Mouse (Mus musculus) lung, embryonic 16.5 days (tissue): Measurements from ENCODE around the gene Zc3h10. TPM values are rescaled to one million over a fixed set of nuclear protein-coding genes. Genes with fewer than 3 reads are reported as not detected.

Experiments used
- ATAC-seq: fragments of 200-750 bp; cut with Nextera tagmentation; 2 replicates; pipeline ENCODE4 v1.8.0; 2017; ENCODE audit warnings: low read depth, mild to moderate bottlenecking, moderate library complexity
- H3K27ac ChIP-seq: fragments of 300-500 bp; sonication (generic); 2 replicates; pipeline ENCODE4 v1.5.1; 2014; ENCODE audit warnings: mild to moderate bottlenecking, control low read depth, low read length
- H3K27me3 ChIP-seq: fragments of 300-500 bp; sonication (generic); 2 replicates; pipeline ENCODE4 v1.6.1; 2014; ENCODE audit warnings: low read depth, low read length, mixed read lengths; ENCODE audit not compliant: control insufficient read depth, insufficient read depth
- H3K36me3 ChIP-seq: fragments of 300-500 bp; sonication (generic); 2 replicates; pipeline ENCODE4 v1.6.1; 2014; ENCODE audit warnings: low read length; ENCODE audit not compliant: control insufficient read depth, insufficient read depth
- H3K4me1 ChIP-seq: fragments of 300-500 bp; sonication (generic); replicated peaks from 2 replicates; pipeline ENCODE4 v1.6.1; 2014; ENCODE audit warnings: low read length, mixed read lengths; ENCODE audit not compliant: control insufficient read depth, insufficient read depth
- H3K4me2 ChIP-seq: fragments of 300-500 bp; sonication (generic); 2 replicates; pipeline ENCODE4 v1.6.1; 2014; ENCODE audit warnings: low read depth, low read length, control low read depth
- H3K4me3 ChIP-seq: fragments of 300-500 bp; sonication (generic); 2 replicates; pipeline ENCODE4 v1.5.1; 2014; ENCODE audit warnings: mild to moderate bottlenecking, low read length, control low read depth
- H3K9ac ChIP-seq: fragments of 300-500 bp; sonication (generic); 2 replicates; pipeline ENCODE4 v1.6.1; 2014; ENCODE audit warnings: low read length, control low read depth
- H3K9me3 ChIP-seq: fragments of 300-500 bp; sonication (generic); 2 replicates; pipeline ENCODE4 v1.6.1; 2016; ENCODE audit warnings: low read length; ENCODE audit not compliant: control insufficient read depth
- WGBS: fragments of 180-500 bp; shearing (Covaris S2); extraction: QIAGEN DNeasy Blood & Tissue Kit; methylation state at CpG from one replicate; pipeline ENCODE4 v1.1.7; 2014; 5-methylcytosine and 5-hydroxymethylcytosine counted together
- polyA plus RNA-seq: library from polyadenylated mRNA; unstranded; fragments of >200 nt; fragmentation: Nextera tagmentation; extraction: Ambion mirVana; gene quantifications from 2 replicates; pipeline ENCODE4 v1.2.1, GENCODE M21; 2015

Gene Zc3h10
- polyA plus RNA-seq, 1 experiment from 2014 or later = 11.9 TPM

GRCm38 (mm10) chr10:128522351-128522750, 25.2 kb downstream of the Zc3h10 start:
- 0 out of 2 replicates have a peak, but pooled peaks cover 2% of the 10 kb centered on the region for H3K27me3 ChIP-seq
- H3K27ac ChIP-seq = no peak overlapping the region
- no peaks in the 10 kb centered on the region for H3K9me3 ChIP-seq
- peaks cover 4% of the 10 kb centered on the region; the same call in 1 of the 2 replicates for H3K36me3 ChIP-seq
- 69% methylated on average over 6 of the region's 6 CpGs for WGBS
- no peak overlapping the region for H3K4me3 ChIP-seq
- no peak for ATAC-seq
- H3K4me1 ChIP-seq = peaks cover 12% of the 10 kb centered on the region
- H3K4me2 ChIP-seq = no peak overlapping the region
- no peak overlapping the region for H3K9ac ChIP-seq

DNA sequence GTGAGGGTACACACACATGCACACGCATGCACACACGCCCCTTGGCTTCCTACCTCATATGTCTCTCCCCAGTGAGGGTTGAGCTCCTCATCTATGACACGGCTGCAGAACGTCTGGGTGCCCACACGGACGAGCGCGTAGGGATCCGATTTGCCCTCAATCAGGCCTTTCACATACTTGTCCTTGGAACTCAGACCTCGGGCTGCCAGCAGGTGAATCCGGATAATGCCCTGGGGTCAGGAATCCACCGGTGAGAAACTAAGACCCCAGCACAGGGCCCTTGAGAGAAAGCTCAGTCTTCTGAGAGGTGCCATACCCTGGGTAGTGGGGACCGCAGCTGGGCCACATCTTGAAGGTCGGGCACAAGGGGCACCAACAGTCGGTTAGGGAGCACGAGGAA, 27.0 kb downstream of the Zc3h10 start:
- Histone ChIP-seq H3K4me1 (peaks cover 10% of the 10 kb centered on the region), H3K4me2 (no peak overlapping the region), H3K27ac (no peak overlapping the region), H3K9me3 (no peaks in the 10 kb centered on the region), H3K36me3 (peaks cover 10% of the 10 kb centered on the region; the same call in 1 of the 2 replicates), H3K27me3 (peaks cover 2% of the 10 kb centered on the region; the same call in 1 of the 2 replicates), H3K4me3 (no peak overlapping the region), H3K9ac (no peak overlapping the region)
- 89% methylated on average over 16 of the region's 16 CpGs for WGBS
- ATAC-seq = no peak

DNA sequence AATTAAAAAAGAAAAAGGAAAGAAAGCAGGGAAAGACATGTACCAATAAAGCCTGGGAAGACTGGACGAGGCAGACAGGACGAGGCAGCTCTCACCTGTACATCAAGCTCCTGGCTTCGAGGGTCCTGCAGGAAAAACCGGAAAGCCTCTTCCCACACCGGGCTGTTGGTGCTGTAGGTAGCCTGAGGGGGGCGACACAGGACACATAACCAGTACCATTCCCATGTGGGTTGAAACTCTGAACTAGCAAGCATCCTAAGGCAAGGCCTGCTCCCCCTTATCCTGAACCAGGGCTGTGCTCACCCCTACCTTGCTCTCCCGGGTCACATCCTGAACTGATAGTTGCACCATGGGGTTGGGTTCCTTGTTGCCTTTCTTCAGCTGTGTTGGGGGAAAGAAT, 28.7 kb downstream of the Zc3h10 start:
- 72% methylated on average over 7 of the region's 7 CpGs for WGBS
- no peak overlapping the region for H3K4me2 ChIP-seq
- H3K9me3 ChIP-seq = no peaks in the 10 kb centered on the region
- no peak overlapping the region for H3K27ac ChIP-seq
- no peaks in the 10 kb centered on the region for H3K4me1 ChIP-seq
- no peak overlapping the region for H3K9ac ChIP-seq
- H3K36me3 ChIP-seq = peaks cover 14% of the 10 kb centered on the region
- H3K4me3 ChIP-seq = no peak overlapping the region
- no peaks in the 10 kb centered on the region; the same call in 1 of the 2 replicates for H3K27me3 ChIP-seq
- ATAC-seq = no peak

DNA sequence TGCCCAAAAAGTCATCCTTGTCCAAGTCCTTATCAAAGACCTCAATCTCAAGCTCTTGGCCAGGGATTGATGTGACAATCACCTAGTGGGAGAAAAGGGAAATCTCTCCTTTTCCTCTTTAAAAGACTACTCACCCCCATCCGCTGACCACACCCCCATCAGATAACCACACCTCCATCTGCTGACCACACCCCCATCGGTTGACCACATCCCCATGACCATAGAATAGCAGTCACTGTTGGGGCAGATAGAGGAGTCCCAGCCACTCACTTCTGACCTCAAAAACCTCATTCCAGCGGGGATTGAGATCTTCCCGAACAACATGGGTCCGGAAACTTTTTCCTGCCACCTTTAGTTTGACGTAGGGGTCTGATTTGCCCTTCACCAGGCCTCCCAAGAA, 30.9 kb downstream of the Zc3h10 start:
- Histone ChIP-seq H3K27ac (no peak overlapping the region), H3K36me3 (peaks cover 14% of the 10 kb centered on the region), H3K4me1 (no peaks in the 10 kb centered on the region), H3K9ac (no peak overlapping the region), H3K4me3 (no peak overlapping the region), H3K4me2 (no peak overlapping the region), H3K27me3 (no peaks in the 10 kb centered on the region; the same call in 1 of the 2 replicates), H3K9me3 (no peaks in the 10 kb centered on the region)
- peak; percentile 44; the same call in 1 of the 2 replicates for ATAC-seq
- 43% methylated on average over 6 of the region's 6 CpGs for WGBS

DNA sequence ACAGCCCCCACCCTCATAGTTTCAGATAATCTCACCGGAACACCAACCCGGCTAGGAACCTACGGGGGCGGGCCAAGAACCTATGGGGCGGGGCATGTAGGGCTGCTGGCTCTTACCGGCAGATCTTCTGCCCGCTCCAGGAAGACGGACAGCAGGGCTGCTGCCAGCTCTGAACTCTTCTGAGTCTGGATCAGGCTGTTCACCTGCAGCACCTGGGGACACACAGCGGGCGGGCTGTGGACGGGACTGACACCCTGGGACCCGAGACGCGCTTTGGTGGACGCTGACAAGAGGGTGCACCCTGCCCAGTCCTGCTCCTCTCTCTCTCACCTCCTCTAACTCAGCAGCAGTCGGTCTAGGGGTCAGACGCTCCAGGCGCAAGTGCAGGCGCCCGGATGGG, 31.5 kb downstream of the Zc3h10 start:
- Histone ChIP-seq H3K4me2 (no peak overlapping the region), H3K4me3 (no peak overlapping the region), H3K4me1 (no peaks in the 10 kb centered on the region), H3K9me3 (no peaks in the 10 kb centered on the region), H3K36me3 (peaks cover 19% of the 10 kb centered on the region), H3K27ac (no peak overlapping the region), H3K27me3 (no peaks in the 10 kb centered on the region; the same call in 1 of the 2 replicates), H3K9ac (no peak overlapping the region)
- peak; percentile 6; the same call in 1 of the 2 replicates for ATAC-seq
- WGBS = 43% methylated on average over 20 of the region's 20 CpGs

DNA sequence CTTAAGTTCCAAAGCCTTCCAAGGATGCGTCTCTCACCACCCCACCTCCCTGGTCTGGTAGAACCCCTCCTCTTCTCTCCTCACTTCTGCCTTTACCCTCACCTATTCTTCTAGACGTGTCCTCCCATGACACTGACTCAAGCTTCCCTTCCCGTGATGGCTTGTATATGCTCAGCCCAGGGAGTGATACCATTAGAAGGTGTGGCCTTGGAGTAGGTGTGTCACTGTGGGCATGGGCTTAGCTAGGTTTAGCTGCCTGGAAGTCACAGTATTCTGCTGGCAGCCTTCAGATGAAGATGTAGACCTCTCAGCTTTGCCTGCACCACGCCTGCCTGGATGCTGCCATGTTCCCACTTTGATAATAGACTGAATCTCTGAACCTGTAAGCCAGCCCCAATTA, 32.5 kb downstream of the Zc3h10 start:
- Histone ChIP-seq H3K27me3 (no peaks in the 10 kb centered on the region; the same call in 1 of the 2 replicates), H3K27ac (no peak overlapping the region), H3K9ac (no peak overlapping the region), H3K4me1 (0 out of 2 replicates have a peak, but pooled peaks cover 3% of the 10 kb centered on the region), H3K9me3 (no peaks in the 10 kb centered on the region), H3K4me3 (no peak overlapping the region), H3K36me3 (peaks cover 22% of the 10 kb centered on the region), H3K4me2 (no peak overlapping the region)
- no peak for ATAC-seq
- 81% methylated on average over 4 of the region's 4 CpGs for WGBS

GRCm38 (mm10) chr10:128511761-128512160, 35.8 kb downstream of the Zc3h10 start:
- no peaks in the 10 kb centered on the region for H3K27me3 ChIP-seq
- no peak overlapping the region for H3K9ac ChIP-seq
- ATAC-seq = no peak
- H3K27ac ChIP-seq = no peak overlapping the region
- peaks cover 20% of the 10 kb centered on the region for H3K36me3 ChIP-seq
- no peak overlapping the region for H3K4me2 ChIP-seq
- H3K4me3 ChIP-seq = no peak overlapping the region
- H3K4me1 ChIP-seq = peaks cover 5% of the 10 kb centered on the region; the same call in 1 of the 2 replicates
- WGBS = 82% methylated on average over 12 of the region's 12 CpGs
- H3K9me3 ChIP-seq = no peaks in the 10 kb centered on the region

GRCm38 (mm10) chr10:128511189-128511588, 36.4 kb downstream of the Zc3h10 start:
- H3K9ac ChIP-seq = no peak overlapping the region
- H3K36me3 ChIP-seq = peaks cover 19% of the 10 kb centered on the region
- no peak overlapping the region for H3K27ac ChIP-seq
- ATAC-seq = no peak
- H3K4me1 ChIP-seq = peaks cover 5% of the 10 kb centered on the region; the same call in 1 of the 2 replicates
- no peaks in the 10 kb centered on the region for H3K9me3 ChIP-seq
- no peak overlapping the region for H3K4me3 ChIP-seq
- no peak overlapping the region for H3K4me2 ChIP-seq
- H3K27me3 ChIP-seq = no peaks in the 10 kb centered on the region
- WGBS = 87% methylated on average over 9 of the region's 9 CpGs

DNA sequence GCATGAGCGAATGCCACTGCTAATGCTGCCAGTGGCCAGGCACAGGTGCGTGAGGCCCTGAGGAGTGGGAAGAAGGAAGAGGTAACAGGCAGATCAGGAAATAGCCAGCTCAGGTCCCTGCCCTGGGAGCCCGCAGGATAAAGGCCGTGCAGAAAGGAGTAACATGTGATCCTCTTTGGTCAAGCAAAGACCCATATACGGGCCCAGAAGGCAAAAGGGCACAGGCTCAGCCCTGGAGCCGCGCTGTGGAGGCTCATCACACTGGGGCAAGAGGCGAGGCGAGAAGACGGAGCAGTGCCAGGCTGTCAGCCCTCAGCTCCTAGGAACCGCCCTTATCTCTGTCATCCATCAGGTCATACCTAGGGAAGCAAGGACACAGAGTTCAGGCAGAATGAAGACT, 37.3 kb downstream of the Zc3h10 start:
- Histone ChIP-seq H3K9ac (no peak overlapping the region), H3K36me3 (peaks cover 14% of the 10 kb centered on the region), H3K4me1 (peaks cover 5% of the 10 kb centered on the region; the same call in 1 of the 2 replicates), H3K4me3 (no peak overlapping the region), H3K9me3 (0 out of 2 replicates have a peak, but pooled peaks cover 2% of the 10 kb centered on the region), H3K27me3 (no peaks in the 10 kb centered on the region), H3K4me2 (no peak overlapping the region), H3K27ac (no peak overlapping the region)
- WGBS = 71% methylated on average over 11 of the region's 11 CpGs
- no peak for ATAC-seq
